Mouse (Mus musculus) MN1 (cell line): ENCODE results near the gene Snrk.
"Not testable (repeated sequence)": the region's sequence is repeated elsewhere in the genome, so short reads cannot be mapped to it uniquely, and the experiment has no call there.

Experiments
- DNase-seq: peaks from one replicate; pipeline ENCODE4 v3.0.0-alpha.2; 2016; ENCODE audit warnings: low spot score

The Snrk gene

GRCm38 (mm10) chr9:122144776-122145175, 27.7 kb downstream of the Snrk start:
- no peak for DNase-seq

DNA sequence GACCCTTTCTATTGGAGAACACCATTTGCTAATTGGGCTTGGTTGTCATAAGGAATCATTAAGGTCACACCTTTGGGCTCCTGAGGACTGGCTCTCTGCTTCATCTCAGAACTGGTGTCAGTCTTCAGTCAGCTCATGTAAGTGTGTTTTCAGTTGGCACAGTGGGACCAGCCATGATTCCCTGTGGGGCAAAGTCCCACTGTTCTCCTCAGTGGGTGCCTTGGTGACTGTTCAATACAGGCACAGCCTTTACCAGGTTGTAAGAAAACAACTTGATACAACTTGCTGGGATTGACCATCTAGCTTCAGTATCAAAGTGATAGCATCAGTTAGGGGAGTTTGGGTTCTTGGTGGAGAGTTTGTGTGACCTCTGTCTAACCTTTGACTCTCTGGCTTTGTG, 28.6 kb downstream of the Snrk start:
- no peak for DNase-seq

- peak; percentile 48 for DNase-seq
Measured at GRCm38 (mm10) chr9:122146124-122146870, 29.2 kb downstream of the Snrk start.

- no peak for DNase-seq
Measured at GRCm38 (mm10) chr9:122148356-122148755, 31.3 kb downstream of the Snrk start.

- DNase-seq = no peak
Measured at GRCm38 (mm10) chr9:122149997-122150826, 33.1 kb downstream of the Snrk start.

DNA sequence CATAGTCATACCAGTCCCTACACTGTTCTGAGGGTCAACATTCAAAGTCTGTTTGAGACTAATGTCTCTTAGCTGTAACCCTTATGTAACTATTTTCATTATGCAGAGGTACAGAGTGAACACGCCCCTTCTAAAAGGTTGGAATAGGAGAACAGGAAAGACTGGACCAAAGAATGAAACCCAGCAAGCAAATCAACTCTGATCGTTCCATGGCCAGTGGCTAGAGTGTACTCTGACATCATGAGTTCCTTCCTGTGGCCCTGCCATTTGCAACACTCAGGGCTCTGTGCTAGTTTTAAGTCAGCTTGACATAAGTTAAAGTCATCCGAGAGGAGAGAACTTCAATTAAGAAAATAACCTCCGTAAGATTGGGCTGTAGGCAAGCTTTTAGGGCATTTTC, 35.0 kb downstream of the Snrk start:
- DNase-seq = no peak

DNA sequence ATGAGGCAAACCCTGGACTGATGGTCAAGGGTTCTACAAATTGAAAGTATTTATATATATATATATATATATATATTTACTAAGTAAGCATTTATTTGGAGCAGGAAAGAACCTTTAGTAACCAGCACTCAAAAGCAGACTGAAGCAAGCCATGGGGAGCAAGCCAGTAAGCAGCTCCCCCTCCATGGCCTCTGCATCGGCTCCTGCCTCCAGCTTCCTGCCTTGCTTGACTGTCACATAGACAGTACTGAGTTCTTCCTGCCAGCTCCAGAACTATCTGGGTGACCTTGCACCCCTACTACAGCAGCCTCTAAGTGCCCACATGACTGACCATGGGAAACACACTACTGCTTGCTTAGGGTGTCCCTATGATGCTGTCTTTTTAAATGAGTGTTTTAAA, 35.4 kb downstream of the Snrk start:
- no peak for DNase-seq

DNA sequence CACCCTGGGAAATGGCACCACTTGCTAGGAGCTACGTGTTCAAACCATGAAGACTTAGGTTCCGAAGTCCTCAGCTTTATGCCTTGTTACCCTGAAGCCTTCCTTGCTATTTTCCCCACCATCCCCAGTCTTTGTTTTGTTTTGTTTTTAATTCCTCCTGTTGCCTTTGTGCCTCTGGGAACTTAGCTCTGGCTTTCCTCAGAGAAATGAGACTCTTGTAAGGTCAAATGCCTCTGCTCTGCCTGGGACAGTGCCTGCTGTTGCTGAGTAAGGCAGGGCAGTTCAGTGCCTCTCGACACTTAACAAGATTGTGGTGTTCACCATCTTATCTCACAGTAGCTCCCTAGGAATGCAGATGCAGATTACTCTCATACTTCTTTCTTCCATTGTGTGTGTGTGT, 36.4 kb downstream of the Snrk start:
- DNase-seq = no peak

DNA sequence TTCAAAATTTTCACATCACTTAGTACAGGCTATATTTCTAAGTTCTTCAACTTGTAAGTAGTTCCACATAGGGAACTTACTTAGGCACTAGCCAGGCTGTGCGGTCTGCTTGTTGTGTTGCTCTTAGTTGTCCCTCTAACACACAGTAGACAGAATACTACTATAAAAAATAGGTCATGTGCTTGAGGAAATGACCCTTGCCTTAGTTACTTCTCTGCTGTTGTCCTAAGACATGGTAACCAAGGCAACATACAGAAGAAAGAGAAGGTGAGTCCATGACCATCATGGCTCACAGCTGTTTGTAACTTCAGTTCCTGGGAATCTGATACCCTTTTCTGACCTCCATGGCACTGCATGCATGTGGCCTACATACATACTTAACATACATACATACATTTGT, 38.1 kb downstream of the Snrk start:
- DNase-seq = no peak

- no peak for DNase-seq
Measured at GRCm38 (mm10) chr9:122156389-122157078, 39.5 kb downstream of the Snrk start.

DNA sequence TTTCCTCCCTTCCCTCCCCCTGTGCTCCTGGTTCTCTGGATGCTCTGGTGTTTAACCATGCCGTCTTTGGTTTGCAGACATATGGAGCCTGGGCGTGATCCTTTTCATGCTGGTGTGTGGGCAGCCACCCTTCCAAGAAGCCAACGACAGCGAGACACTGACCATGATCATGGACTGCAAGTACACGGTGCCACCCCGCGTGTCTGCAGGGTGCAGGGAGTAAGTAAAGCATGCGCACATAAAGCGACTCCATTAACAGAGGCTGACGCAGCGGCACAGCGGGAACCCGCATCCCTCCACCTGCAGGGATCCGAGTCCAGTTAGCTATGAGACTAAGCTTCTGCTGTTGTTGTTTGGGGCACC, 40.0 kb downstream of the Snrk start:
- DNase-seq = no peak

GRCm38 (mm10) chr9:122164535-122164934, 47.5 kb downstream of the Snrk start:
- DNase-seq = no peak

DNA sequence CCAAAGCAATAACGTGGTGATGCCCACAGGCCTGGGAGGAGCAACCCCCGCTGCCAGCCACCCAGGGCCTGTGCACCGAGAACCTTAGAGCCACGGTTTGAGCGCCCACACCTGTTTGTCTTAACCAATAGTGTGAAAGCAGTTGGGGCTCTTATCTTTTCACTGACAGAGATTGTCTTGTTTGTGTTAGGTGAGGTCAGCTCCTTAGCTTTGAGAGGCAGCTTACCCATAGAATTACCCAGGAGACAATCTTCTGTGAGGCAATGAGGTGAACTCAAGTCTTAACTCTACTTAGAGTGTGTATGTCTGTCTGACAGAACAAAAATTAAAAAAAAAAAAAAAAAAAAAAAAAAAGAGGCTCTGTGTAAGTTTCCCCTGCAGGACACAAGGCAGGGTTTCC, 50.7 kb downstream of the Snrk start:
- not testable (repeated sequence) for DNase-seq

DNA sequence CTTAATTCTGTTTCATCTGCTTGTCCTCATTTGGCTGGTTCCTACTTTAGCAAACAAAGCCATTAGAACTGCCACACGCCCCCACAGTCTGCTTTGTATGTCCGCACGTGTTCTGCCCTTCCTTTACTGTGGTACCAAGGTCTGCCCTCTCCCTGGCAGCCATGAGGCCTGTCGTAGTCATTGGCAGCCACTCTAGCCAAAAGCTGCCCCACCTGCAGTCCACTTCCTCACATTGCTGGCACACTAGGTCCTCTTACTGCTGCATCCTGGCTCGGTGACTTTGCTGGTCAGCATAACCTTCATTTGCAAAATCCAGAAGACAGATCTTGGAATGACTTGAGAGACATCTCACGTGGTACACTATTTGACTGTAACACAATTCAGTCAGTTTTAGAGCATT, 52.8 kb downstream of the Snrk start:
- DNase-seq = no peak

DNA sequence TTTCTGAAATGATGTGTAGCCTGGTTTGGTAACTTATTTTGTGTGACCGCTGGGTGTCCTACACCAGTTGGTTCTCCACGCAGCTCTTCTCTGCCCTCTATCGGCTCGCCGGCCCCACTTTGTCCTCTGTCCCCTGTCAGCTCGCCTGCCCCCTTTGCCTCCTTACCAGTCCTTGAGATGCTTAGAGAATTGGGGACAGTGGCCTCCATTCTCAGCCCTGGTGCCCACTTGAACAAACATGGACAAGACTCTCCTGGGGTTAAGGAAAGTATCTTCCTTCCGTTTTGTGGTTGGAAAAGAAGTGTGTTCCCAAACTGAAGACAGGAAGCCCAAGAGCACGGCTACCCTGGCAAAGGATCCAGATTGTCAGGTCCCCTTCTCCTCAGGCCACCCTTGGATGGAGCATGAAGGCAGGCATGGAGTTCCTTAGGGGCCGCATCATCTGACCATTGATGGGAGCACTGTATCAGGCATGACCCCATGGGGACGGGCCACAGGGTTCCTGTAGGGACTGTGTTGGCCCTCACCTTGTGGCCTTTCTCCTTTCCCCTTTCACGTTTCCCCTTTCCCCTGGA, 55.6 kb downstream of the Snrk start:
- DNase-seq = no peak

DNA sequence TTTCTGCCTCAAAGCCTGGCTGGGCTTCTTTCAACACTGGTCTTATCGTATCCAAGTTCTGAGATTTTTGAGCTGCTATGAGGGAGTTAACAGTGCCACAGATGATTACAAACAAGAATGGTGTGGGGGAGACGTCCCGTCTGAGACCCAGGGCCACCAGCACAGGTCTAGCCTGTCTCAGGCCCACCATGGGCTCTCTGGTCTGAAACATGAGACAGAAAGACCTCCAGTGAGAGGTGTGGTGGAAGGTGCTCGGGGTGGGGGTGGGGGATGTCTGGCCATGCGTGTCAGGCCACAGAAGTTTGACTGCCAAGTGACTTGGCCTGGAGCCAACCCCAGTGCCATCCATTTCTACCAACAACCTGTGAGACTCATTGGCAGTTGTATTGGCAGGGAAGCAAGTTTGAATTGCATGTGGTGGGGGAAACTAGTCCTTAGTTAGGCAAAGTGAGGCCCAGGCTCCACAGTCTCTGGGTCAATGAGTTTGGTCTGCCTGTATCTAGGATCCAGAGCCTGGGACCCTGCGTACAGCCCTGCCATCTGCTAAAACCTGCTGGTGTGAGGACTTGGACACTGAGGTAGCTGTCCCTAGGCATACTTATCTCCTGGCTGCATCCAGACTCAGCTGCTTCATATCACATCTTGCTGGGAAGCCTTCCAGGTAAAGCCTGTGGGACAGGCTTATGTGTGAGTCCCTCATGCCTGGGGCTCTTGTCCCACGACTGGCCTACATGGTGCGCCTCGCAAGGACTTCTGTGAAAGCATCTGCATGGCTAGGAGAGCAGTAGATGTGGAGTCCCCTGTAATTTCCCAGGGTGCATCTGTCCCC, 56.6 kb downstream of the Snrk start:
- DNase-seq = peak; percentile 39

DNA sequence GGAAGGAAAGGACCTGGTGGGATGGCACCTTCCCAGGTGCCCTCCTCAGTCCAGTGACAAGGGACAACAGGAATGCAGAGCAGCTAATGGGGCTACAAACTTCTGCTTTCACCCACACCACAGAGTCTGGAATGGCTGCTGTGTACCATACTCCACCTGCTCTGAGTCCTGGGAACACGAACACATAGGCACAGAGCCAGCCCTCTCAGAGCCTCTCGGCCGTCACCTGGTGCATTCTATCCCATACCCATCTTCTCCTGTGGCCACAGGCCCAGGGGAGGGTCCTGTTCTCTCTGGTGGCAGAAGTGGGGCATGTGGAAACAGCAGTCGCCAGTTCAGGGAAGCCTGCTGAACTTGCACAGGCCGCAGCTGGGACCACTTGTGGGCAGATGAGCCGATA, 57.7 kb downstream of the Snrk start:
- no peak for DNase-seq

DNA sequence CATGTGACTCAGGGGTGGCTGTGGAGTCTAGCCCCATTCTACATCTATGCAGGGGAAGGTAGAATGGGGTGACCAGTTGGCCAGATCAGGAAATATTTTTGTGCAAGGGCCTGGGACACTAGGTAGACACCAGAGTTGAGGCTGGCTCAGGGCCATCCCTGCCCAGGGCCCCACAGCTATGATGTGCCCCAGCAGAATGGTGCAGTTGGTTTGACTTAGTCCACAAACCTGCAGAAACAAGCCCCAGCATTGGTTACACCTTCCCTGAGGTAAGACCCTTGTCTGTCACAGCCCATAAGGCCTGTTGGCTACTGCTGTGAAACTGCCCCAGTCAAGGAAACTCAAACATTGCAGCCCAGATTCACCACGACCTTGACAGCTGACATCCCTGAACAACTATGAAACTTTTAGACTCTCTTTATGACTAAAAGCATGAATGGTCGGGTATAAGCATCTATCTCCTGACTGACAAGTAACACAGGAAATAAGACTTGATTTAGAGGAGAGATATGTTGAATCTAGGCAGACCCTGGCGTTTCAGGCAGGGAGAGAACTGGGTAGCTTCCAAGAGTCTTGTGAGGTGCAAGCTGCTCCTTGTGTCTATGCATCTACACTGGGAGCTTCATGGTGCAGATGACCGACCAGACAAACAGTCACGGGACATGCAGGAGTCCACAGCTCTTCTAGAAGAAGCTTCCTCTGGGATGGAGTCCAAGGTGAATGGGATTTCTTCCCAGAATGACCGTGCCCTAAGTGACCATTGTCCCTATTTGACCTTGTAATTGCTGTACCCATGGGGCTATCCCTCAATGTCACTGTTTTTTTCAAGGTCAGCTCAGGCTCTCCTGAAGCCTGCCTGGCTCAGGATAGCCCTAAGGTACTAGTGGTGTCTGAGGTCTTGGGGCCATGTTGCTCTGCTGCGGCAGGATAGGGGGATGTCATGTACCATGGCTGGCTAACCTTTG, 60.5 kb downstream of the Snrk start:
- no peak for DNase-seq

GRCm38 (mm10) chr9:122178427-122178826, 61.4 kb downstream of the Snrk start:
- DNase-seq = no peak

GRCm38 (mm10) chr9:122180105-122180504, 63.0 kb downstream of the Snrk start:
- DNase-seq = peak; percentile 77

GRCm38 (mm10) chr9:122183074-122183473, 66.0 kb downstream of the Snrk start:
- no peak for DNase-seq
